Mouse (Mus musculus) liver, embryonic 14.5 days (tissue): ENCODE measurements around the gene Smtn. TPM values are rescaled to one million over a fixed set of nuclear protein-coding genes. Genes with fewer than 3 reads are reported as not detected.

Experiments
- ATAC-seq: fragments of 200-750 bp; cut with Nextera tagmentation; 2 replicates; pipeline ENCODE4 v1.8.0; 2017; ENCODE audit warnings: moderate number of reproducible peaks, mild to moderate bottlenecking, moderate library complexity; ENCODE audit not compliant: insufficient read depth
- DNase-seq, 3 experiments: peaks; one replicate each; pipeline ENCODE4 v3.0.0-alpha.2; 2012 to 2013; ENCODE audit warnings: low read depth in 3 of 3, low spot score in 3 of 3
- H3K27ac ChIP-seq: fragments of 300-500 bp; sonication (generic); 2 replicates; pipeline ENCODE4 v1.5.1; 2014; ENCODE audit warnings: moderate library complexity, mild to moderate bottlenecking, control low read depth, inconsistent platforms
- H3K27me3 ChIP-seq: fragments of 300-500 bp; sonication (generic); 2 replicates; pipeline ENCODE4 v1.6.1; 2014; ENCODE audit warnings: mild to moderate bottlenecking, low read length, moderate library complexity; ENCODE audit not compliant: control insufficient read depth, insufficient read depth
- H3K36me3 ChIP-seq: fragments of 300-500 bp; sonication (generic); replicated peaks from 2 replicates; pipeline ENCODE4 v1.6.1; 2014; ENCODE audit warnings: low read depth; ENCODE audit not compliant: control insufficient read depth, insufficient read depth
- H3K4me1 ChIP-seq, 2 experiments: fragments of 200-500 bp in 1 of 2; fragments of 300-500 bp in 1 of 2; sonication (generic) in 1 of 2; replicated peaks; 2 replicates each; pipeline ENCODE4 v1.6.1; 2012 to 2014; ENCODE audit warnings: antibody characterized with exemption in 1 of 2, inconsistent platforms in 1 of 2, low read length in 1 of 2; ENCODE audit not compliant: control insufficient read depth in 2 of 2, insufficient read depth in 2 of 2
- H3K4me2 ChIP-seq: fragments of 300-500 bp; sonication (generic); 2 replicates; pipeline ENCODE4 v1.6.1; 2014; ENCODE audit warnings: low read depth, mild to moderate bottlenecking, control low read depth, moderate library complexity
- H3K4me3 ChIP-seq, 2 experiments: fragments of 200-500 bp in 1 of 2; fragments of 300-500 bp in 1 of 2; sonication (generic) in 1 of 2; 2 replicates each; pipeline ENCODE4 v1.5.1; 2012 to 2014; ENCODE audit warnings: low read depth in 2 of 2, low read length in 2 of 2, mild to moderate bottlenecking in 2 of 2, control low read depth in 1 of 2, inconsistent platforms in 1 of 2, moderate library complexity in 1 of 2; ENCODE audit not compliant: insufficient read depth in 1 of 2
- H3K9ac ChIP-seq: fragments of 300-500 bp; sonication (generic); replicated peaks from 2 replicates; pipeline ENCODE4 v1.6.1; 2014; ENCODE audit warnings: mild to moderate bottlenecking, control low read depth, moderate library complexity
- H3K9me3 ChIP-seq: fragments of 300-500 bp; sonication (generic); 2 replicates; pipeline ENCODE4 v1.6.1; 2016; ENCODE audit warnings: low read length, mixed read lengths; ENCODE audit not compliant: control insufficient read depth
- CTCF ChIP-seq: IDR thresholded peaks from 2 replicates; pipeline ENCODE4 v1.5.1; 2016; ENCODE audit warnings: antibody characterized with exemption, low read depth, control low read depth
- EP300 ChIP-seq: IDR thresholded peaks from 2 replicates; pipeline ENCODE4 v1.6.1; 2016; ENCODE audit warnings: antibody characterized with exemption, low read depth
- WGBS: fragments of 180-500 bp; shearing (Covaris S2); extraction: QIAGEN DNeasy Blood & Tissue Kit; methylation state at CpG from one replicate; pipeline ENCODE4 v1.1.7; 2014; ENCODE audit not compliant: insufficient replicate concordance; 5-methylcytosine and 5-hydroxymethylcytosine counted together
- polyA plus RNA-seq, 2 experiments: library from polyadenylated mRNA; depleted of rRNA in 1 of 2; stranded (reverse) in 1 of 2; unstranded in 1 of 2; fragments of >200 nt; fragmentation: Nextera tagmentation in 1 of 2; extraction: Ambion mirVana in 1 of 2; gene quantifications; 2 replicates each; pipeline versions ENCODE4 v1.2.1 to v1.2.3; 2012 to 2014

Smtn gene
- polyA plus RNA-seq, 2 experiments, result 4.5 to 7.4 TPM

GRCm38 (mm10) chr11:3563853-3564252, 23.4 kb upstream of the Smtn start:
- Histone ChIP-seq H3K9ac (no peak overlapping the region), H3K4me3 (no peak overlapping the region), H3K4me1 (peaks cover 0 to 7% of the 10 kb centered on the region in 2 experiments; a peak in 1 of 4 replicates), H3K27ac (no peak overlapping the region), H3K27me3 (no peaks in the 10 kb centered on the region), H3K36me3 (no peaks in the 10 kb centered on the region), H3K4me2 (no peak overlapping the region), H3K9me3 (no peaks in the 10 kb centered on the region)
- no peak for TF ChIP-seq EP300
- no peak for TF ChIP-seq CTCF
- 71% methylated on average over 6 of the region's 6 CpGs for WGBS
- DNase-seq, result no peak
- ATAC-seq, result no peak

- Histone ChIP-seq H3K36me3 (no peaks in the 10 kb centered on the region), H3K27me3 (no peaks in the 10 kb centered on the region), H3K9ac (no peak overlapping the region), H3K4me3 (no peak overlapping the region), H3K9me3 (no peaks in the 10 kb centered on the region), H3K4me1 (peaks cover 0 to 5% of the 10 kb centered on the region in 2 experiments; a peak in 1 of 4 replicates), H3K27ac (no peak overlapping the region), H3K4me2 (no peak overlapping the region)
- TF ChIP-seq CTCF (no peak), EP300 (no peak)
- 41% methylated on average over 5 of the region's 5 CpGs for WGBS
- no peak for ATAC-seq
- no peak for DNase-seq
These were observed 19.8 kb upstream of the Smtn start for GRCm38 (mm10) chr11:3560202-3560601.

- WGBS, result 24% methylated on average over 3 of the region's 3 CpGs
- H3K27ac ChIP-seq, result no peak overlapping the region
- no peaks in the 10 kb centered on the region for H3K27me3 ChIP-seq
- H3K9me3 ChIP-seq, result no peaks in the 10 kb centered on the region
- DNase-seq, result no peak
- no peaks in the 10 kb centered on the region for H3K36me3 ChIP-seq
- H3K4me3 ChIP-seq, result no peak overlapping the region
- H3K4me1 ChIP-seq, result no peaks in the 10 kb centered on the region
- TF ChIP-seq CTCF (no peak), EP300 (no peak)
- no peak overlapping the region for H3K4me2 ChIP-seq
- ATAC-seq, result no peak
- H3K9ac ChIP-seq, result no peak overlapping the region
These were observed 17.4 kb upstream of the Smtn start for GRCm38 (mm10) chr11:3557852-3558251.

GRCm38 (mm10) chr11:3554976-3555375, 14.6 kb upstream of the Smtn start:
- H3K36me3 ChIP-seq, result no peaks in the 10 kb centered on the region
- H3K4me2 ChIP-seq, result no peak overlapping the region
- no peak overlapping the region for H3K9ac ChIP-seq
- H3K27ac ChIP-seq, result no peak overlapping the region
- no peaks in the 10 kb centered on the region for H3K9me3 ChIP-seq
- H3K4me3 ChIP-seq, result no peak overlapping the region
- no peaks in the 10 kb centered on the region for H3K4me1 ChIP-seq
- ATAC-seq, result no peak
- DNase-seq, result no peak
- 56% methylated on average over 4 of the region's 4 CpGs for WGBS
- no peaks in the 10 kb centered on the region for H3K27me3 ChIP-seq
- no peak for TF ChIP-seq EP300
- TF ChIP-seq CTCF, result no peak

GRCm38 (mm10) chr11:3549791-3550190, 9.4 kb upstream of the Smtn start:
- Histone ChIP-seq H3K9me3 (no peaks in the 10 kb centered on the region), H3K9ac (no peak overlapping the region), H3K4me3 (no peak overlapping the region), H3K36me3 (no peaks in the 10 kb centered on the region), H3K4me1 (peaks cover 0 to 4% of the 10 kb centered on the region in 2 experiments; a peak in 2 of 4 replicates), H3K27ac (no peak overlapping the region), H3K4me2 (no peak overlapping the region), H3K27me3 (no peaks in the 10 kb centered on the region)
- TF ChIP-seq EP300 (no peak), CTCF (no peak)
- 53% methylated on average over 5 of the region's 5 CpGs for WGBS
- no peak for DNase-seq
- ATAC-seq, result no peak
